Mouse (Mus musculus): ENCODE data around the gene Tusc2.

- TF ChIP-seq POLR2A (IDR thresholded peaks at IDR 0.05; ENCODE audit: borderline replicate concordance, low read depth, low read length) (no peak), CTCF (IDR thresholded peaks at IDR 0.05; ENCODE audit: low read depth, low read length) (no peak)
Observed at GRCm38 (mm10) chr9:107542352-107542686, 20.7 kb upstream of the Tusc2 start.
